8 mouse cellular contexts compared by ENCODE assay signal in the genomic region with DNA sequence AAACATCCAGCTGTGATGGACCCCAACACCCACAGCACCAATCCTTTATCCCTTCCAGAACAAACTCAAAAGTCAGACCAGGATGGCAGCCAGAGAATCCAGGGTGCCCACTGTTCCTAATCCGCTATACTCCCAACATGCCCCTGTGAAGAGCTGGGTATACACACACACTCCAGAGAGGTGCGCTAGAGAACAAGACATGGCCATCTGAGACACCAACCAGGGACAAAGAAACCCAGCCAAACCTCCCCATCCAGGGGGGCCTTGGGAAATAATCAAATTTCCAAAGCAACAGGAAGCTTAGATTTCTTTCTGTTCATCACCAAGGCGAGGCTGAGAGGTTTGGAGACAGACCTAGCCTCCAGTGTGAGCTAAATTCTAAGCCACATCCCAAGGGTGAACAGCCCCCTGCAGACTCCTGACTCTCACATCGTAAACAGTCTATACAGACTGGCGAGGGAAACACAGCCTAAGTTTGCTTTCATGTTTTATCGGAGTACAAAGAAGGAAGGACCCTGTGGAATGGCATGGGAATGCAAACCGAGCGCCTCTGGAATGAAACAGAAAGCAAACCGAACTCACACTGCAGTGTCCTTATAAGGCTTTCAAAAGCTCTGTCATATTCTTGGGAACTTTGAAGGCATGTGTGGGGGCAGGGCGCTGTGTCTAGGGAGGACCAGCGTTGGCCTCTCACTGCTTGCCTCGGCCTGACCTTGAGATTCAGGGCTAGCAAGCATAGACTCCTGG.
DNase-seq lines count a peak whose midpoint lies in the region; ATAC-seq and TF ChIP-seq lines count a peak whose summit lies in the region.

No protein-coding gene starts in this region.

- DNase-seq in forebrain, postnatal 0 days: no peak
- DNase-seq in hindbrain, embryonic 11.5 days (ENCODE audit: low spot score): peak; percentile 27
- DNase-seq in testis, postnatal 10 days (ENCODE audit: low spot score): peak; percentile 75
- no peak for DNase-seq in adipocyte (ENCODE audit: low spot score)
- DNase-seq in layer of hippocampus, postnatal 36 days: no peak

- ATAC-seq in forebrain, postnatal 0 days: peak; percentile 45; the same call in 1 of the 2 replicates
- no peak for ATAC-seq in forebrain, embryonic 16.5 days
- ATAC-seq in embryonic facial prominence, embryonic 13.5 days (ENCODE audit: insufficient number of reproducible peaks, insufficient read depth, low FRiP score, low TSS enrichment, low read depth): no peak
- no peak for ATAC-seq in hindbrain, embryonic 11.5 days (ENCODE audit: low FRiP score)
- no peak for ATAC-seq in limb, embryonic 15.5 days (ENCODE audit: insufficient number of reproducible peaks, low FRiP score, low TSS enrichment, low read depth)

- H3K4me3 ChIP-seq in forebrain, postnatal 0 days (ENCODE audit: low read depth, low read length): no peak overlapping the region
- no peak overlapping the region for H3K4me3 ChIP-seq in forebrain, embryonic 16.5 days (replicated peaks; ENCODE audit: low read length)
- H3K4me3 ChIP-seq in embryonic facial prominence, embryonic 13.5 days: no peak overlapping the region
- no peak overlapping the region for H3K4me3 ChIP-seq in hindbrain, embryonic 11.5 days (ENCODE audit: low read depth, low read length)
- H3K4me3 ChIP-seq in limb, embryonic 15.5 days: 0 out of 2 replicates have a peak overlapping the region, but pooled peaks have one; percentile 1

- H3K27ac ChIP-seq in forebrain, postnatal 0 days (ENCODE audit: low read depth, low read length): peak overlapping the region; percentile 40; the same call in 1 of the 2 replicates
- H3K27ac ChIP-seq in forebrain, embryonic 16.5 days (ENCODE audit: low read length): no peak overlapping the region
- peak overlapping the region; percentile 64 for H3K27ac ChIP-seq in embryonic facial prominence, embryonic 13.5 days
- no peak overlapping the region for H3K27ac ChIP-seq in hindbrain, embryonic 11.5 days (ENCODE audit: low read depth, low read length)
- H3K27ac ChIP-seq in limb, embryonic 15.5 days: no peak overlapping the region

- TF ChIP-seq CTCF in forebrain, postnatal 0 days (IDR thresholded peaks at IDR 0.05; ENCODE audit: low read depth): peak; percentile 21; the same call in 1 of the 2 replicates

- H3K9ac ChIP-seq in forebrain, postnatal 0 days: no peak overlapping the region
- H3K9ac ChIP-seq in forebrain, embryonic 16.5 days (replicated peaks; ENCODE audit: low read depth, low read length): no peak overlapping the region
- H3K9ac ChIP-seq in embryonic facial prominence, embryonic 13.5 days: peak overlapping the region; percentile 51; the same call in 1 of the 2 replicates
- 0 out of 2 replicates have a peak overlapping the region, but pooled peaks have one; percentile 11 for H3K9ac ChIP-seq in hindbrain, embryonic 11.5 days (ENCODE audit: low read depth, low read length)
- no peak overlapping the region for H3K9ac ChIP-seq in limb, embryonic 15.5 days

- H3K36me3 ChIP-seq in forebrain, postnatal 0 days (ENCODE audit: insufficient read depth): no peaks in the 10 kb centered on the region
- H3K36me3 ChIP-seq in forebrain, embryonic 16.5 days (ENCODE audit: control insufficient read depth, insufficient read depth): no peaks in the 10 kb centered on the region
- H3K36me3 ChIP-seq in embryonic facial prominence, embryonic 13.5 days: no peaks in the 10 kb centered on the region
- no peaks in the 10 kb centered on the region for H3K36me3 ChIP-seq in hindbrain, embryonic 11.5 days (ENCODE audit: control insufficient read depth, insufficient read depth, low read length)
- no peaks in the 10 kb centered on the region for H3K36me3 ChIP-seq in limb, embryonic 15.5 days

- no peaks in the 10 kb centered on the region for H3K27me3 ChIP-seq in forebrain, postnatal 0 days (ENCODE audit: insufficient read depth, low read length)
- H3K27me3 ChIP-seq in forebrain, embryonic 16.5 days (replicated peaks; ENCODE audit: control insufficient read depth, insufficient read depth, low read length): no peaks in the 10 kb centered on the region
- H3K27me3 ChIP-seq in embryonic facial prominence, embryonic 13.5 days: no peaks in the 10 kb centered on the region
- H3K27me3 ChIP-seq in hindbrain, embryonic 11.5 days (ENCODE audit: control insufficient read depth, insufficient read depth, low read length): no peaks in the 10 kb centered on the region
- H3K27me3 ChIP-seq in limb, embryonic 15.5 days: no peaks in the 10 kb centered on the region

- no peak overlapping the region for H3K4me2 ChIP-seq in forebrain, postnatal 0 days (ENCODE audit: low read depth)
- H3K4me2 ChIP-seq in forebrain, embryonic 16.5 days (ENCODE audit: low read length): no peak overlapping the region
- H3K4me2 ChIP-seq in embryonic facial prominence, embryonic 13.5 days: peak overlapping the region; percentile 42
- no peak overlapping the region for H3K4me2 ChIP-seq in hindbrain, embryonic 11.5 days (replicated peaks; ENCODE audit: low read depth, low read length)
- peak overlapping the region; percentile 28 for H3K4me2 ChIP-seq in limb, embryonic 15.5 days

- H3K9me3 ChIP-seq in forebrain, postnatal 0 days (ENCODE audit: low read length): no peaks in the 10 kb centered on the region
- no peaks in the 10 kb centered on the region for H3K9me3 ChIP-seq in forebrain, embryonic 16.5 days (ENCODE audit: control insufficient read depth, low read length)
- no peaks in the 10 kb centered on the region for H3K9me3 ChIP-seq in embryonic facial prominence, embryonic 13.5 days
- no peaks in the 10 kb centered on the region for H3K9me3 ChIP-seq in hindbrain, embryonic 11.5 days (ENCODE audit: control insufficient read depth, low read length)
- H3K9me3 ChIP-seq in limb, embryonic 15.5 days: no peaks in the 10 kb centered on the region

- 38% methylated on average over 12 of the region's 12 CpGs for whole genome bisulfite sequencing in forebrain, postnatal 0 days
- 46% methylated on average over 12 of the region's 12 CpGs for WGBS in forebrain, embryonic 16.5 days
- WGBS in embryonic facial prominence, embryonic 13.5 days: 31% methylated on average over 12 of the region's 12 CpGs
- WGBS in hindbrain, embryonic 11.5 days: 44% methylated on average over 12 of the region's 12 CpGs
- 24% methylated on average over 12 of the region's 12 CpGs for WGBS in limb, embryonic 15.5 days

- H3K4me1 ChIP-seq in forebrain, postnatal 0 days (ENCODE audit: insufficient read depth): 0 out of 2 replicates have a peak, but pooled peaks cover 7% of the 10 kb centered on the region
- peaks cover 4% of the 10 kb centered on the region for H3K4me1 ChIP-seq in forebrain, embryonic 16.5 days (replicated peaks; ENCODE audit: control insufficient read depth, insufficient read depth, low read length)
- H3K4me1 ChIP-seq in embryonic facial prominence, embryonic 13.5 days: peaks cover 17% of the 10 kb centered on the region
- no peaks in the 10 kb centered on the region for H3K4me1 ChIP-seq in hindbrain, embryonic 11.5 days (replicated peaks; ENCODE audit: control insufficient read depth, insufficient read depth, low read length)
- H3K4me1 ChIP-seq in limb, embryonic 15.5 days: peaks cover 12% of the 10 kb centered on the region; the same call in 1 of the 2 replicates

Comparison
In these comparisons a context has a peak if more than half of its experiments do, and no peak if none do; other contexts are left out.
1. H3K27ac ChIP-seq: peak in forebrain, postnatal 0 days (single experiment) and embryonic facial prominence, embryonic 13.5 days (single experiment); none in forebrain, embryonic 16.5 days (single experiment), hindbrain, embryonic 11.5 days (single experiment) and limb, embryonic 15.5 days (single experiment).
2. DNase-seq: peak in hindbrain, embryonic 11.5 days (single experiment) and testis, postnatal 10 days (single experiment); none in forebrain, postnatal 0 days (single experiment), adipocyte (single experiment) and layer of hippocampus, postnatal 36 days (0 of 2).
3. H3K4me2 ChIP-seq: peak in embryonic facial prominence, embryonic 13.5 days (single experiment) and limb, embryonic 15.5 days (single experiment); none in forebrain, postnatal 0 days (single experiment), forebrain, embryonic 16.5 days (single experiment) and hindbrain, embryonic 11.5 days (single experiment).
4. H3K9ac ChIP-seq: peak in embryonic facial prominence, embryonic 13.5 days (single experiment) and hindbrain, embryonic 11.5 days (single experiment); none in forebrain, postnatal 0 days (single experiment), forebrain, embryonic 16.5 days (single experiment) and limb, embryonic 15.5 days (single experiment).